Mouse (Mus musculus): ENCODE measurements at regions not wholly inside any gene's neighbourhood (a gene's known extent, or its start where the extent isn't known, plus 50 kb on each side); places are given as distances from the start of the nearest gene placed in this dataset.

GRCm38 (mm10) chr16:26169382-26169781 lies 63.8 kb upstream of the P3h2 start:
- DNase-seq (ENCODE audit: low spot score in 2 of 2): no peak

- DNase-seq (ENCODE audit: low spot score in 2 of 2): no peak
Measured at GRCm38 (mm10) chr16:26168216-26168615, 62.6 kb upstream of the P3h2 start.

- no peak for DNase-seq (ENCODE audit: low spot score in 2 of 2)
Measured at GRCm38 (mm10) chr16:26164066-26164465, 58.5 kb upstream of the P3h2 start.

GRCm38 (mm10) chr16:26163401-26163800 lies 57.8 kb upstream of the P3h2 start:
- DNase-seq (ENCODE audit: low spot score in 2 of 2): no peak

- DNase-seq (ENCODE audit: low spot score in 2 of 2): no peak
Measured at GRCm38 (mm10) chr16:26157606-26158005, 52.0 kb upstream of the P3h2 start.
